Mouse (Mus musculus) thymus, adult 2 months (tissue): Measurements from ENCODE around the gene Zfp729a.

Source experiments
- CTCF ChIP-seq: fragments of 200-500 bp; IDR thresholded peaks from 2 replicates; pipeline ENCODE4 v1.5.1; 2012; ENCODE audit warnings: mild to moderate bottlenecking, control low read depth, low read length, moderate library complexity, borderline replicate concordance; ENCODE audit not compliant: control insufficient read depth, poor library complexity, insufficient read depth; ENCODE audit errors: extremely low read depth
- POLR2A ChIP-seq: fragments of 200-500 bp; IDR thresholded peaks from 2 replicates; pipeline ENCODE4 v1.6.1; 2012; ENCODE audit warnings: mild to moderate bottlenecking, low read length, control low read depth, moderate library complexity; ENCODE audit not compliant: control insufficient read depth, poor library complexity, insufficient read depth; ENCODE audit errors: extremely low read depth

DNA sequence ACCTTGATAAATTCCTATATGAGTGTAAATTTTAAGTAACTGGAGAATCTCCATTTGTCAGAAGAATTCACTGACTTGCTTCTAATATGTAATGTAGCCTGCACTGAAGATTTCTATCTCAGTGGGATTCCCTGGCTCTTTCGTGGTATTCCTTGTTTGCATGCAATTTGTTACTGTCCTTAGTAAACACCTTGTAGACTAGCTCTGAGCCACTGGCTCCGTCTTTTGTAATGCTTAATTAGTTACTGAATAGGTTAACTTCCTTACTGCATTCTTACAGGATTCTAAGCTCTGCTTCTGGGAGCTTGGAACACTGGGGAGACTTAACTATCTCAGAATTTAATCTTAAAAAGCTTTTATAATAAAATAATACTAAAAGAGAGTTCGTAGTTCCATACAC lies 14.9 kb upstream of the Zfp729a start:
- TF ChIP-seq CTCF, result no peak
- TF ChIP-seq POLR2A, result no peak
